Mouse (Mus musculus) intestine, embryonic 15.5 days (tissue): ENCODE results near the gene Tekt1. TPM values are rescaled to one million over a fixed set of nuclear protein-coding genes. Genes with fewer than 3 reads are reported as not detected.

Source experiments
- ATAC-seq: fragments of 200-750 bp; cut with Nextera tagmentation; 2 replicates; pipeline ENCODE4 v1.8.0; 2017; ENCODE audit warnings: moderate TSS enrichment, moderate library complexity
- H3K27ac ChIP-seq: fragments of 300-500 bp; sonication (generic); 2 replicates; pipeline ENCODE4 v1.5.1; 2015; ENCODE audit warnings: mild to moderate bottlenecking, inconsistent platforms
- H3K27me3 ChIP-seq: fragments of 300-500 bp; sonication (generic); replicated peaks from 2 replicates; pipeline ENCODE4 v1.6.1; 2015; ENCODE audit warnings: inconsistent platforms
- H3K36me3 ChIP-seq: fragments of 300-500 bp; sonication (generic); 2 replicates; pipeline ENCODE4 v1.6.1; 2015; ENCODE audit warnings: inconsistent platforms
- H3K4me1 ChIP-seq: fragments of 300-500 bp; sonication (generic); replicated peaks from 2 replicates; pipeline ENCODE4 v1.6.1; 2015; ENCODE audit warnings: inconsistent platforms
- H3K4me2 ChIP-seq: fragments of 300-500 bp; sonication (generic); replicated peaks from 2 replicates; pipeline ENCODE4 v1.6.1; 2015; ENCODE audit warnings: mild to moderate bottlenecking, inconsistent platforms
- H3K4me3 ChIP-seq: fragments of 300-500 bp; sonication (generic); replicated peaks from 2 replicates; pipeline ENCODE4 v1.5.1; 2015; ENCODE audit warnings: inconsistent platforms
- H3K9ac ChIP-seq: fragments of 300-500 bp; sonication (generic); 2 replicates; pipeline ENCODE4 v1.6.1; 2015; ENCODE audit warnings: inconsistent platforms
- H3K9me3 ChIP-seq: fragments of 300-500 bp; sonication (generic); 2 replicates; pipeline ENCODE4 v1.6.1; 2016; ENCODE audit warnings: inconsistent platforms
- WGBS: fragments of 180-500 bp; shearing (Covaris S2); methylation state at CpG from one replicate; pipeline ENCODE4 v1.1.7; 2015; 5-methylcytosine and 5-hydroxymethylcytosine counted together
- polyA plus RNA-seq: library from polyadenylated mRNA; unstranded; fragments of >200 nt; fragmentation: Nextera tagmentation; extraction: Ambion mirVana; gene quantifications from 2 replicates; pipeline ENCODE4 v1.2.1, GENCODE M21; 2015

Tekt1 gene
- polyA plus RNA-seq, 1 experiment from 2014 or later, result 0.33 TPM

GRCm38 (mm10) chr11:72325701-72326100 is 36.5 kb downstream of the Tekt1 start:
- Histone ChIP-seq H3K4me3 (no peak overlapping the region), H3K9ac (no peak overlapping the region), H3K4me2 (no peak overlapping the region), H3K27me3 (no peaks in the 10 kb centered on the region), H3K4me1 (no peaks in the 10 kb centered on the region), H3K36me3 (no peaks in the 10 kb centered on the region), H3K9me3 (no peaks in the 10 kb centered on the region), H3K27ac (no peak overlapping the region)
- no peak for ATAC-seq
- 76% methylated on average over 4 of the region's 4 CpGs for WGBS

- no peak for ATAC-seq
- 68% methylated on average over 3 of the region's 3 CpGs for WGBS
- Histone ChIP-seq H3K9ac (no peak overlapping the region), H3K27ac (no peak overlapping the region), H3K4me1 (no peaks in the 10 kb centered on the region), H3K4me2 (no peak overlapping the region), H3K4me3 (no peak overlapping the region), H3K36me3 (no peaks in the 10 kb centered on the region), H3K9me3 (no peaks in the 10 kb centered on the region), H3K27me3 (no peaks in the 10 kb centered on the region)
Observed at GRCm38 (mm10) chr11:72324431-72324830, 37.8 kb downstream of the Tekt1 start.

DNA sequence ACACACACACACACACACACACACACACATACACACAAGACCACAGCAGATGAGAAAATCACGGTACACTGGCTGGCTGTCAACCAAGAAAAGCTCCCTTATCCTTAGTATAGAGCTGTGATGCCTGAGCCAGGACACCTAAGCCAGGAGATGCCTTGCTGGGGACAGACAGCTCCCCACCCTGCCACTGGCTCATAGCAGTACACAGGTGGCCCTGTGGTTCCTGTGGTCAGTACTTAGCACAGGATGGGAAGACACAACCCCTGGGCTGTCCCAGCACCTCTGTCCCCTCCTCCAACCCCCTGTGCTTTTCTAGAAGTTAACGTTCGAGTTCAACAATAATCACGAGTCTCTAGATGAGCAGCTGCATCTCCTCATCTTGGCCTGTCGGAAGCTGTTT is 44.2 kb downstream of the Tekt1 start:
- H3K27me3 ChIP-seq, result peaks cover 13% of the 10 kb centered on the region
- WGBS, result 47% methylated on average over 5 of the region's 5 CpGs

GRCm38 (mm10) chr11:72314151-72314895 is 47.9 kb downstream of the Tekt1 start, which contains the start of gene Fbxo39:
Gene Fbxo39 (plus strand): TSS chr11:72314444.
- Histone ChIP-seq H3K9me3 (no peaks in the 10 kb centered on the region), H3K9ac (no peak within 1 kb of the TSS), H3K27me3 (peaks cover 13% of the 10 kb centered on the region), H3K36me3 (no peaks in the 10 kb centered on the region), H3K4me2 (peak within 1 kb of the TSS; percentile 62), H3K27ac (no peak within 1 kb of the TSS), H3K4me1 (peaks cover 4% of the 10 kb centered on the region; the same call in 1 of the 2 replicates), H3K4me3 (peak within 1 kb of the TSS; percentile 15)
- no peak for ATAC-seq
- 8% methylated on average over 42 of the region's 42 CpGs for WGBS

More for the DNA sequence above, 44.2 kb downstream of the Tekt1 start:
- H3K9me3 ChIP-seq, result no peaks in the 10 kb centered on the region
- no peak overlapping the region for H3K4me3 ChIP-seq
- no peak for ATAC-seq
- H3K9ac ChIP-seq, result no peak overlapping the region
- H3K27ac ChIP-seq, result no peak overlapping the region
- H3K4me1 ChIP-seq, result peaks cover 4% of the 10 kb centered on the region; the same call in 1 of the 2 replicates
- H3K4me2 ChIP-seq, result no peak overlapping the region
- H3K36me3 ChIP-seq, result no peaks in the 10 kb centered on the region

GRCm38 (mm10) chr11:72311355-72312001 is 50.8 kb downstream of the Tekt1 start:
- Histone ChIP-seq H3K27me3 (peaks cover 13% of the 10 kb centered on the region), H3K9ac (no peak overlapping the region), H3K27ac (no peak overlapping the region), H3K36me3 (no peaks in the 10 kb centered on the region), H3K9me3 (no peaks in the 10 kb centered on the region), H3K4me2 (no peak overlapping the region), H3K4me3 (no peak overlapping the region), H3K4me1 (peaks cover 4% of the 10 kb centered on the region; the same call in 1 of the 2 replicates)
- no peak for ATAC-seq
- 73% methylated on average over 10 of the region's 10 CpGs for WGBS

DNA sequence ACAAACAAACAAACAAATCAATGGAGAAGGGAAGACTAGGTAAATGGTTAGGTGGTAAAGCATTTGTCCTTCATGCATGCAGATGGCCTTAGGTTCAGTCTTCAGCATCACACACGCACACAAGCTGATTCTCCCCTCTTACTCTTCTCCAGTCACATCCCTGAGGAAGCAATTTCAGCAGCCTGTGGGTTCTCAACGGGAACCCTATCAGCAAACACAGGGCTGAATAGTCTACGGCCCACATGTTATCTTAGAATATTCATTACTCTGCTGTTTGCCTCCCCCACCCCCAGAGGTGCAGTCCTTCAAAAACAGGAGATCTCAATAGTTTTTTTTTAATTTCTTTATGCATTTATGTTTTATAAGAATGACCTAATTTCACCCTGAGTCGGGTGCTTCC is 51.8 kb downstream of the Tekt1 start:
- Histone ChIP-seq H3K4me3 (no peak overlapping the region), H3K27me3 (peaks cover 13% of the 10 kb centered on the region), H3K9me3 (no peaks in the 10 kb centered on the region), H3K36me3 (no peaks in the 10 kb centered on the region), H3K4me1 (peaks cover 4% of the 10 kb centered on the region; the same call in 1 of the 2 replicates), H3K4me2 (no peak overlapping the region), H3K9ac (no peak overlapping the region), H3K27ac (no peak overlapping the region)
- ATAC-seq, result no peak
- WGBS, result 75% methylated on average over 4 of the region's 4 CpGs

GRCm38 (mm10) chr11:72308982-72309381 is 53.3 kb downstream of the Tekt1 start:
- H3K4me1 ChIP-seq, result no peaks in the 10 kb centered on the region
- ATAC-seq, result no peak
- 30% methylated on average over 2 of the region's 2 CpGs for WGBS
- no peak overlapping the region for H3K4me2 ChIP-seq
- peaks cover 5% of the 10 kb centered on the region for H3K27me3 ChIP-seq
- no peaks in the 10 kb centered on the region for H3K9me3 ChIP-seq
- H3K36me3 ChIP-seq, result no peaks in the 10 kb centered on the region
- no peak overlapping the region for H3K9ac ChIP-seq
- H3K4me3 ChIP-seq, result no peak overlapping the region
- no peak overlapping the region for H3K27ac ChIP-seq

DNA sequence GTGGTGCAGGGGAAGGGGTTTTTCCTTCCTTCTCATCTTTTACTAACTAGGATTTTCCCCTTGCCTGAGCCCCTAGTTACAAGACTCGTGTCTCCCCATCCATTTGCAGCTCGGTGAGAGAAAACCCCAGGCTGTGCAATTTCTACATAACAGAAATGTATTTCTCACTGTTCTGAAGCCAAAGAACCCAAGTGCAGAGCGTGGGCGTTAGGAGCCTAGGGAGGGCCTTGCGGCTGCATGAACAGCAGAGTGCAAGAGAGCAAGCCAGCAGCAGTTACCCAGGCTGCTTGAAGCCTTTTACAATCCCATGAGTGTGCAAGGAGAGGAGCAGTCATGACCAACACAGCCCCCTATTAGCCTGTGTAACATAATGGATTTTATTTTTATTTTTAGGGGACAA is 54.8 kb downstream of the Tekt1 start:
- H3K36me3 ChIP-seq, result no peaks in the 10 kb centered on the region
- no peak for ATAC-seq
- H3K4me2 ChIP-seq, result no peak overlapping the region
- no peaks in the 10 kb centered on the region for H3K27me3 ChIP-seq
- H3K4me1 ChIP-seq, result no peaks in the 10 kb centered on the region
- no peak overlapping the region for H3K4me3 ChIP-seq
- 85% methylated on average over 5 of the region's 5 CpGs for WGBS
- H3K27ac ChIP-seq, result no peak overlapping the region
- H3K9me3 ChIP-seq, result no peaks in the 10 kb centered on the region
- no peak overlapping the region for H3K9ac ChIP-seq

DNA sequence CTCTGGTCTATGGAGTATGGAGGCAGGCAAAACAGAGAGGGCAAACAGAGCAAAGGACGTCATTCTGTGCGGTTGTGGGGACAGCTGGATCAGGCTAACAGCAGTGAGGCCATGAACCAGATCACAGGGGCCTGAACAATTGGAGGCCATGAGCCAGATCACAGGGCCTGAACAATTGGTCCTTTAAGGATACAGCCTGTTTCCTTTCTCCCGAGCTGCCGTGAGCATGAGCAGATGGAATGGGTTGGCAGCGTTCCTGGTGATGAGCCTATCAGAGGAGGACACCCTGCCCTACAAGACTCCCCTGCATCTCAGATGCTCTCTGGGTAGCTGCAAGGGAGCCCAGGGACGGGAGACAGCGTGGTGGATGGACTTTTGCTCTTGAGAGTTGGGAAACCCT is 60.0 kb downstream of the Tekt1 start:
- Histone ChIP-seq H3K9me3 (no peaks in the 10 kb centered on the region), H3K4me2 (peak overlapping the region; percentile 50), H3K27me3 (no peaks in the 10 kb centered on the region), H3K9ac (no peak overlapping the region), H3K27ac (no peak overlapping the region), H3K4me1 (no peaks in the 10 kb centered on the region; the same call in 1 of the 2 replicates), H3K36me3 (no peaks in the 10 kb centered on the region), H3K4me3 (no peak overlapping the region)
- ATAC-seq, result no peak
- 74% methylated on average over 7 of the region's 7 CpGs for WGBS

DNA sequence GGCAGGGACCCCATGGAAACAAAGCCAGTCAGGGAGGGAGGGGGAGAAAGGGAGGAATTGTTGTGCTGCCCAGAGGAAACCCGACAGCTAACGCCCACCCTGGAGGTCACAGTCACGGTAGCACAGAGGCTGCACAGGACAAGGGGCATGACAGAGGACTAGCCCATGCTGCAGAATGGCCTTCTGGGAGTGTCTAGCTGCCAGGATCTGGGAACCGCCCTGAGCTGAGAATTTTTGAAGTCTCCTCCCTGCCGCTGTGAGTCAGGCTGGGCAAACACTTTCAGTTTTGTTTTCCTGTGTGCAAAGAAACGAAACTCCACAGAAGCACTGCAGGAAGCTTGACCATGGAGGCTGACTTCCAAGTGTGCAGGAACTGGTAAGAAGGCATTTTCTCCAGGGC is 60.9 kb downstream of the Tekt1 start, which contains the start of gene Xaf1:
Xaf1 (plus strand) TSS at position 296 of the 400 bp plus-strand sequence.
- Histone ChIP-seq H3K9ac (no peak within 1 kb of the TSS), H3K9me3 (no peaks in the 10 kb centered on the region), H3K27ac (no peak within 1 kb of the TSS)

More for the DNA sequence above, 60.9 kb downstream of the Tekt1 start, which contains the start of gene Xaf1:
- H3K36me3 ChIP-seq, result no peaks in the 10 kb centered on the region
- 16% methylated on average over 6 of the region's 6 CpGs for WGBS
- H3K4me3 ChIP-seq, result peak within 1 kb of the TSS; percentile 28
- ATAC-seq, result peak; percentile 92
- no peaks in the 10 kb centered on the region for H3K27me3 ChIP-seq
- H3K4me1 ChIP-seq, result no peaks in the 10 kb centered on the region; the same call in 1 of the 2 replicates
- H3K4me2 ChIP-seq, result peak within 1 kb of the TSS; percentile 50
